Mouse (Mus musculus): Measurements from ENCODE around the gene Cntn4. TPM values are rescaled to one million over a fixed set of nuclear protein-coding genes. Genes with fewer than 3 reads are reported as not detected.

Cntn4 gene
- polyA plus RNA-seq, 1 experiment from 2014 or later, result 6.3 TPM

GRCm38 (mm10) chr6:106328987-106329386 is 651.5 kb downstream of the Cntn4 start:
- Histone ChIP-seq H3K27ac (ENCODE audit: low read depth, low read length) (no peak overlapping the region), H3K4me2 (replicated peaks; ENCODE audit: low read depth, low read length) (no peak overlapping the region), H3K4me3 (ENCODE audit: low read length) (no peak overlapping the region), H3K9ac (ENCODE audit: low read depth, low read length) (no peak overlapping the region), H3K4me1 (ENCODE audit: control insufficient read depth, insufficient read depth, low read length) (no peaks in the 10 kb centered on the region), H3K36me3 (ENCODE audit: control insufficient read depth, insufficient read depth, low read length) (no peaks in the 10 kb centered on the region), H3K27me3 (ENCODE audit: control insufficient read depth, insufficient read depth, low read length) (no peaks in the 10 kb centered on the region), H3K9me3 (ENCODE audit: control insufficient read depth, low read length) (no peaks in the 10 kb centered on the region)
- no peak for ATAC-seq (ENCODE audit: low FRiP score, low TSS enrichment)
- 70% methylated on average over 1 of the region's 1 CpGs for WGBS

- Histone ChIP-seq H3K9me3 (ENCODE audit: control insufficient read depth, low read length) (no peaks in the 10 kb centered on the region), H3K27ac (ENCODE audit: low read depth, low read length) (no peak overlapping the region), H3K4me3 (ENCODE audit: low read length) (no peak overlapping the region), H3K4me2 (replicated peaks; ENCODE audit: low read depth, low read length) (no peak overlapping the region), H3K27me3 (ENCODE audit: control insufficient read depth, insufficient read depth, low read length) (no peaks in the 10 kb centered on the region), H3K4me1 (ENCODE audit: control insufficient read depth, insufficient read depth, low read length) (no peaks in the 10 kb centered on the region), H3K9ac (ENCODE audit: low read depth, low read length) (no peak overlapping the region), H3K36me3 (ENCODE audit: control insufficient read depth, insufficient read depth, low read length) (no peaks in the 10 kb centered on the region)
- 79% methylated on average over 1 of the region's 1 CpGs for WGBS
- no peak for ATAC-seq (ENCODE audit: low FRiP score, low TSS enrichment)
Measured at GRCm38 (mm10) chr6:106329636-106330035, 652.2 kb downstream of the Cntn4 start.

- WGBS, result 95% methylated on average over 3 of the region's 3 CpGs
Measured at GRCm38 (mm10) chr6:106332466-106332865, 655.0 kb downstream of the Cntn4 start.

GRCm38 (mm10) chr6:106332933-106333332 is 655.5 kb downstream of the Cntn4 start:
- Histone ChIP-seq H3K4me3 (ENCODE audit: low read length) (no peak overlapping the region), H3K36me3 (ENCODE audit: control insufficient read depth, insufficient read depth, low read length) (no peaks in the 10 kb centered on the region), H3K9ac (ENCODE audit: low read depth, low read length) (no peak overlapping the region), H3K9me3 (ENCODE audit: control insufficient read depth, low read length) (no peaks in the 10 kb centered on the region), H3K27ac (ENCODE audit: low read depth, low read length) (no peak overlapping the region), H3K27me3 (ENCODE audit: control insufficient read depth, insufficient read depth, low read length) (no peaks in the 10 kb centered on the region), H3K4me2 (replicated peaks; ENCODE audit: low read depth, low read length) (no peak overlapping the region), H3K4me1 (ENCODE audit: control insufficient read depth, insufficient read depth, low read length) (no peaks in the 10 kb centered on the region)
- ATAC-seq (ENCODE audit: low FRiP score, low TSS enrichment), result no peak
- WGBS, result 94% methylated on average over 1 of the region's 1 CpGs

More at GRCm38 (mm10) chr6:106332466-106332865, 655.0 kb downstream of the Cntn4 start:
- Histone ChIP-seq H3K4me2 (replicated peaks; ENCODE audit: low read depth, low read length) (no peak overlapping the region), H3K27me3 (ENCODE audit: control insufficient read depth, insufficient read depth, low read length) (no peaks in the 10 kb centered on the region), H3K4me3 (ENCODE audit: low read length) (no peak overlapping the region), H3K36me3 (ENCODE audit: control insufficient read depth, insufficient read depth, low read length) (no peaks in the 10 kb centered on the region), H3K9ac (ENCODE audit: low read depth, low read length) (no peak overlapping the region), H3K27ac (ENCODE audit: low read depth, low read length) (no peak overlapping the region), H3K4me1 (ENCODE audit: control insufficient read depth, insufficient read depth, low read length) (no peaks in the 10 kb centered on the region), H3K9me3 (ENCODE audit: control insufficient read depth, low read length) (no peaks in the 10 kb centered on the region)
- no peak for ATAC-seq (ENCODE audit: low FRiP score, low TSS enrichment)

- Histone ChIP-seq H3K27me3 (ENCODE audit: control insufficient read depth, insufficient read depth, low read length) (no peaks in the 10 kb centered on the region), H3K27ac (ENCODE audit: low read depth, low read length) (no peak overlapping the region), H3K9me3 (ENCODE audit: control insufficient read depth, low read length) (no peaks in the 10 kb centered on the region), H3K4me2 (replicated peaks; ENCODE audit: low read depth, low read length) (no peak overlapping the region), H3K36me3 (ENCODE audit: control insufficient read depth, insufficient read depth, low read length) (no peaks in the 10 kb centered on the region), H3K9ac (ENCODE audit: low read depth, low read length) (no peak overlapping the region), H3K4me1 (ENCODE audit: control insufficient read depth, insufficient read depth, low read length) (no peaks in the 10 kb centered on the region), H3K4me3 (ENCODE audit: low read length) (no peak overlapping the region)
- ATAC-seq (ENCODE audit: low FRiP score, low TSS enrichment), result no peak
- WGBS, result 52% methylated on average over 1 of the region's 1 CpGs
Measured at GRCm38 (mm10) chr6:106335066-106335465, 657.6 kb downstream of the Cntn4 start.

- H3K4me1 ChIP-seq (ENCODE audit: control insufficient read depth, insufficient read depth, low read length), result no peaks in the 10 kb centered on the region
- H3K36me3 ChIP-seq (ENCODE audit: control insufficient read depth, insufficient read depth, low read length), result no peaks in the 10 kb centered on the region
- H3K27me3 ChIP-seq (ENCODE audit: control insufficient read depth, insufficient read depth, low read length), result no peaks in the 10 kb centered on the region
- H3K9me3 ChIP-seq (ENCODE audit: control insufficient read depth, low read length), result no peaks in the 10 kb centered on the region
- no peak overlapping the region for H3K9ac ChIP-seq (ENCODE audit: low read depth, low read length)
- ATAC-seq (ENCODE audit: low FRiP score, low TSS enrichment), result no peak
- H3K4me3 ChIP-seq (ENCODE audit: low read length), result no peak overlapping the region
- H3K27ac ChIP-seq (ENCODE audit: low read depth, low read length), result no peak overlapping the region
- 80% methylated on average over 3 of the region's 3 CpGs for WGBS
- H3K4me2 ChIP-seq (replicated peaks; ENCODE audit: low read depth, low read length), result no peak overlapping the region
Measured at GRCm38 (mm10) chr6:106336805-106337204, 659.3 kb downstream of the Cntn4 start.

- Histone ChIP-seq H3K9me3 (ENCODE audit: control insufficient read depth, low read length) (no peaks in the 10 kb centered on the region), H3K27ac (ENCODE audit: low read depth, low read length) (no peak overlapping the region), H3K4me3 (ENCODE audit: low read length) (no peak overlapping the region), H3K36me3 (ENCODE audit: control insufficient read depth, insufficient read depth, low read length) (no peaks in the 10 kb centered on the region), H3K27me3 (ENCODE audit: control insufficient read depth, insufficient read depth, low read length) (no peaks in the 10 kb centered on the region), H3K9ac (ENCODE audit: low read depth, low read length) (no peak overlapping the region), H3K4me1 (ENCODE audit: control insufficient read depth, insufficient read depth, low read length) (no peaks in the 10 kb centered on the region), H3K4me2 (replicated peaks; ENCODE audit: low read depth, low read length) (no peak overlapping the region)
- no peak for ATAC-seq (ENCODE audit: low FRiP score, low TSS enrichment)
Measured at GRCm38 (mm10) chr6:106337829-106338228, 660.4 kb downstream of the Cntn4 start.

GRCm38 (mm10) chr6:106341114-106341513 is 663.7 kb downstream of the Cntn4 start:
- Histone ChIP-seq H3K9me3 (ENCODE audit: control insufficient read depth, low read length) (no peaks in the 10 kb centered on the region), H3K9ac (ENCODE audit: low read depth, low read length) (no peak overlapping the region), H3K4me3 (ENCODE audit: low read length) (no peak overlapping the region), H3K27ac (ENCODE audit: low read depth, low read length) (no peak overlapping the region), H3K27me3 (ENCODE audit: control insufficient read depth, insufficient read depth, low read length) (no peaks in the 10 kb centered on the region), H3K4me1 (ENCODE audit: control insufficient read depth, insufficient read depth, low read length) (no peaks in the 10 kb centered on the region), H3K4me2 (replicated peaks; ENCODE audit: low read depth, low read length) (no peak overlapping the region), H3K36me3 (ENCODE audit: control insufficient read depth, insufficient read depth, low read length) (no peaks in the 10 kb centered on the region)
- ATAC-seq (ENCODE audit: low FRiP score, low TSS enrichment), result no peak

GRCm38 (mm10) chr6:106350072-106350471 is 672.6 kb downstream of the Cntn4 start:
- Histone ChIP-seq H3K4me1 (ENCODE audit: control insufficient read depth, insufficient read depth, low read length) (peaks cover 4% of the 10 kb centered on the region; the same call in 1 of the 2 replicates), H3K36me3 (ENCODE audit: control insufficient read depth, insufficient read depth, low read length) (no peaks in the 10 kb centered on the region), H3K27me3 (ENCODE audit: control insufficient read depth, insufficient read depth, low read length) (no peaks in the 10 kb centered on the region), H3K4me3 (ENCODE audit: low read length) (no peak overlapping the region), H3K9ac (ENCODE audit: low read depth, low read length) (no peak overlapping the region), H3K27ac (ENCODE audit: low read depth, low read length) (no peak overlapping the region), H3K9me3 (ENCODE audit: control insufficient read depth, low read length) (no peaks in the 10 kb centered on the region), H3K4me2 (replicated peaks; ENCODE audit: low read depth, low read length) (no peak overlapping the region)
- WGBS, result 28% methylated on average over 3 of the region's 3 CpGs
- ATAC-seq (ENCODE audit: low FRiP score, low TSS enrichment), result no peak

GRCm38 (mm10) chr6:106351389-106351788 is 673.9 kb downstream of the Cntn4 start:
- Histone ChIP-seq H3K4me2 (replicated peaks; ENCODE audit: low read depth, low read length) (no peak overlapping the region), H3K4me3 (ENCODE audit: low read length) (no peak overlapping the region), H3K9ac (ENCODE audit: low read depth, low read length) (no peak overlapping the region), H3K27ac (ENCODE audit: low read depth, low read length) (no peak overlapping the region), H3K9me3 (ENCODE audit: control insufficient read depth, low read length) (no peaks in the 10 kb centered on the region), H3K36me3 (ENCODE audit: control insufficient read depth, insufficient read depth, low read length) (no peaks in the 10 kb centered on the region), H3K27me3 (ENCODE audit: control insufficient read depth, insufficient read depth, low read length) (no peaks in the 10 kb centered on the region), H3K4me1 (ENCODE audit: control insufficient read depth, insufficient read depth, low read length) (peaks cover 4% of the 10 kb centered on the region; the same call in 1 of the 2 replicates)
- 62% methylated on average over 2 of the region's 2 CpGs for WGBS
- ATAC-seq (ENCODE audit: low FRiP score, low TSS enrichment), result no peak
